Mouse (Mus musculus): Measurements from ENCODE around the gene 2210408I21Rik.

Gene 2210408I21Rik

GRCm38 (mm10) chr13:77278659-77279413, 143.5 kb downstream of the 2210408I21Rik start:
- DNase-seq: no peak

GRCm38 (mm10) chr13:77295519-77295918, 160.2 kb downstream of the 2210408I21Rik start:
- no peak for DNase-seq

- no peak for DNase-seq
Observed at GRCm38 (mm10) chr13:77324101-77324500, 188.8 kb downstream of the 2210408I21Rik start.

DNA sequence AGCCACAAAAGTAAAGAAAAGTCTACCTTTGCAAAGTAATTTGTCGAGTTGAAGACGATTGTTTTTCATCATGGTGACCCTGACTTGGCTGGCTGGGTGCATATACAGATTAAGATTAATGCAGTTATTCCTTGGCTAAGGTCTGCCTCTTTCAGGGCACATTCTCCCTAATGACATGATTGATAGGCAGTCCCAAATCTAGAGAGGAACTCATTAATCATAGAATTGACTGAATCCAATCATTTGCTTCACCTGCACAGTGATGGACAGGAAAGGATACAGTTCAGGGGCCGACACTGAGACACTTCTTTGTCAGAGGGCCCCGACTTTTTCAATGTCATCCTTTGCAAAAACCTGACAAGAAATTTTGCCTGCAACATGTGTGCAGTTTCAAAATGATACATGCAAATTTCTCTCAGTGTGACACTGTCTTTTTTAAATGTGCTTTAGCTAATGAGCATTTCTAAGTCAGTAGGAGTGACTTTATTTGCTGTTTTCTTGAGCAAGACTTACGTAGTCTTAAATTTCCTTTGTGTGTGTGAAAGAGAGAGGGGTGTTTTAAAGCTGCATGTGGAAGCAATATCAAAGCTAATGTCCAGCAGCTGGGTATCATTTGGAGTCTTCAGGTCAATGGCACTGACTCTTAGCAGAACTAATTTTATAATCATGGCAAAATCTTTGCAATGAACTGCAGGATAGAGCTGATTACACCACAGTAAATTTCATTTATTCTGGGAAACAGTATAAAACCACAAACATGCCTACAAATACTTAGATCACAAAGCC, 191.0 kb downstream of the 2210408I21Rik start:
- no peak for DNase-seq

- no peak for DNase-seq
Observed at GRCm38 (mm10) chr13:77342097-77342496, 206.8 kb downstream of the 2210408I21Rik start.

GRCm38 (mm10) chr13:77385448-77385970, 250.2 kb downstream of the 2210408I21Rik start:
- DNase-seq: no peak

- no peak for DNase-seq
Observed at GRCm38 (mm10) chr13:77386001-77386400, 250.7 kb downstream of the 2210408I21Rik start.

- DNase-seq: no peak
Observed at GRCm38 (mm10) chr13:77388148-77388547, 252.8 kb downstream of the 2210408I21Rik start.

DNA sequence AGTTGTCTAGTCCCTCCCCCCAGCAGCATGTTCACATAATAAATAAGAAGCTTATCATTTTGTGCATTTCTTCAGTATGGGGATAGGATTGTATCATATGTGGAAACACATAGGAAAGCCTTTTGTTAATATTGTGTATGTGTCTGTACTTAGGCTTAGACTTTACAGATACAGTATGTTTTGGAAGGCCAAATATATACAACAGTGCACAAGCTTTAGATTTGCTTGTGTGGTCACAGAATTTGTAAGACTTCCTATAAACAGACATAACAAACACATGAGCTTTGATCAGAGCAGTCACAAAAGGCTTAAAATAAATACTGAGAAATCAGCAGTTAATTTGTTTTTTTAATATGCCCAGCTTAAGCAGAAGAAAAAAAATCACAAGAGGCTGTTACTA, 253.9 kb downstream of the 2210408I21Rik start:
- no peak for DNase-seq

DNA sequence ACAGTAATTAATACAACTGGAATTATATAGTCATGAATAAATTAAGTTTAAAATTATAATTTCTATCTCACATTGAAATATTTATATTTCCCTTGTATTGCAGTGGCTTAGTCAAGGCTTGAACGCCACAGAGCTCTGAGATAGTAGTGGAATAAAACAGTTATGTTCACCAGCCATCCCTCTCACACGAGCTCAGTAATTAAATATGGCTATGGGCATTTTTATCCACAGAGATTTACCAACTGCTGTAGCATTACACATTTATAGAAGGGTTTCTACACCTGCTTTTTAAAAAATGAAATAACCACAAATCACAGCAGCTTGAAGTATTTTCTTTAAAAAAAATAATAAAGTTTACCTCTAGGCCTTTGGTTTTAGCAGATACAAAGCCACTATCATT, 261.0 kb downstream of the 2210408I21Rik start:
- DNase-seq: no peak

GRCm38 (mm10) chr13:77396981-77397380, 261.6 kb downstream of the 2210408I21Rik start:
- DNase-seq: no peak

- DNase-seq: no peak
Observed at GRCm38 (mm10) chr13:77397646-77398045, 262.3 kb downstream of the 2210408I21Rik start.

- no peak for DNase-seq
Observed at GRCm38 (mm10) chr13:77398477-77398876, 263.1 kb downstream of the 2210408I21Rik start.

- no peak for DNase-seq
Observed at GRCm38 (mm10) chr13:77400762-77401161, 265.4 kb downstream of the 2210408I21Rik start.

DNA sequence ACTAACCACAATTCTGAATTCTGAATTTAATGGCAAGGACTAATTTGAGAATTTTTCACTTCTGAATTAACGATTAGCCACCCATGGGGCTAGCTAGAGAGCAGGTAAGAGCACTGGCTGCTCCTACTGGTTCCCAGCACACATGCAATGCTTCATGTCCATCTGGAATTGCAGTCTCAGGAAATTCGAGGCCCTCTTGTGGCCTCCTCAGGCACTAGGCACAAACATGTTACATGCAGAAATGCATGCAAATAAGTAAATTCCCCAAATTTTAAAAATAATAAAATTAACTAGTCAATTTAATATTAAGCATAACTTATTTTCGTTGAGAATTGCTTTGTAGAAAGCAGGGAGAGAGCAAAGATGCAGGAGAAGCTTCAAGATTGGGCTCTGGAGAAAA, 273.2 kb downstream of the 2210408I21Rik start:
- DNase-seq: no peak

GRCm38 (mm10) chr13:77409804-77410203, 274.5 kb downstream of the 2210408I21Rik start:
- no peak for DNase-seq

GRCm38 (mm10) chr13:77412829-77413228, 277.5 kb downstream of the 2210408I21Rik start:
- DNase-seq: no peak

DNA sequence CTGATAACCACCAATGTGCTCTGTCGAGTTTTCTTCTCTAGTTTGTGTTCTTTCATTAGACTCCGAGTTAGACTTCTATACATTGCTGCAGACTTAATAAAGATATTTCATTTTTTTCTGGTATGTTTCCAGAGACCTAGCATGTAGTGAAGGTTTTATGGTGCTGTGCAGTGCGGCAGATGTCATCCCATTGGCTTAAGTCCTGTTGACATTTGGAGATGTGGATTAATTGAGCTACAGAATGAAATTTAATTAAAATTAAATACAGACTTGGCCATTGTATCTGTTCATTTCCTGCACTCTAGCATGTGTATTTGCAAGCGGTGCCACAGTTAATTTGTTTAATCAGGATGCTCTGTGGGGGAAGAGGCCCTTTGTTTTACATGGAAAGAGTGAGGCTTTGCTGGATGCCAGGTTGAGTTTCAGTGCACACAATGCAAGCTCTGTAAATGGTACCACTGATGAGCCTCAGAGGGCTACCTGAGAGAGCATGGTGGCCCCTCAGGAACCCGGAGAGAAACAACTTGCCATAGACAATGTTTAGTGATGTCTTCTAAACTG, 314.7 kb downstream of the 2210408I21Rik start:
- no peak for DNase-seq

DNA sequence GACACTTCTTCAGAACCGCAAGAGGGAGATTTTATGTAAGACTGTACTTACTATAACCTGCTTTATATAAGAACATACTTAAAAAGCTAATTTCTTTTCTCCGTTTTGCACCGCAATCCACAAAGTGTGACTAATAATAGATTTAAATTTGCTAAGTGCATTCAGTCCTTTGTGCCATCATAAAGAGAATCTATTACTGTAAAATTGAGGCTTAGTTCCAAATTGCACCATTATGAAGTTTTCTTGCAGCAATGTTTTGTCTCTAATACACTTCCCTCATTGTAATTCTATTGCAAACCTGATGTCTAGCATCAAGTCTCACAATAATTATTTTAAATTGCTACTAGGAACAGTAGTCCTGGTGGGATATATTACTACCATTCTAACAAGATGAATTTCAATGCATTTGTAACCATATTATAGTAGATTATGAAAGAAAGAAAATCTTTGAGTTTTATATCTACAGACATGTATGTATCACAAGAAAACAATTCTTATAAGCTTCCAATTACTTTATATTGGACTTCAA, 334.8 kb downstream of the 2210408I21Rik start:
- DNase-seq: no peak

GRCm38 (mm10) chr13:77476420-77476819, 341.1 kb downstream of the 2210408I21Rik start:
- DNase-seq: no peak

- DNase-seq: no peak
Observed at GRCm38 (mm10) chr13:77478425-77479119, 343.2 kb downstream of the 2210408I21Rik start.

DNA sequence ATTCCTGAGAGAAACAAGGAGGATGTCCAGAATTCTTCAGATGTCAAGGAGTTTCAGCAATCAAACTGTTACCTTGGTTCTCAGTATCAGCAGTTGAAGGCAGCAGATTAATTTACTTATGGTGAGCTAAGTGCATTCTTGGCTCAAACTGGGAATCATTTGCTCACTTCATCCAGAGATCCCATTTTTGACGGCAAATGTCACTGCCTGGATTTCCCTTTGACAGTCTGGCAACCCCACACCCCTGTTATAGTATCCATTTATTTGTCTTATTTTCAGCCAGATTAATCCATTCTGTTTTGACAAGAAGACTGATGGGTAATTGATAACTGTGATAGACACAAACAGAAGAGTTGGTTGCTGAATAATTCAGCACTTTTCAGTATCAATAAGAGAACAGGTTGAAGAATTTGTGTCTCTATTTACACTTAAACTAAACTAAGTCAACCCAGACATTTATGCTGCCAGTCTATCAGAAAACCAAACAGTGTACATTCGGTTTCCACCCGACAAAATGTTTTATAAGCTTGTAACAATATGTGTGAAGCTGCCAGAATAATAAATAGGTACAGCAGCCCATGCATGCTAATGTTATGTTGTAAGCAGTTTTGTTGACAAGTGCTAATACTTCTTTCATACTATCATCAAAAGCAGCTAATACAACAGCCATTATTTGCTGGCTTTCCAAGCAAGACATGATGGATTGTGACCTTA, 354.8 kb downstream of the 2210408I21Rik start:
- DNase-seq: no peak
